Mouse (Mus musculus) liver (tissue): ENCODE measurements around the gene Erp29.

Source experiments
- DNase-seq: peaks from one replicate; pipeline ENCODE4 v3.0.0-alpha.2; 2020; ENCODE audit warnings: mixed read lengths

Gene Erp29

DNA sequence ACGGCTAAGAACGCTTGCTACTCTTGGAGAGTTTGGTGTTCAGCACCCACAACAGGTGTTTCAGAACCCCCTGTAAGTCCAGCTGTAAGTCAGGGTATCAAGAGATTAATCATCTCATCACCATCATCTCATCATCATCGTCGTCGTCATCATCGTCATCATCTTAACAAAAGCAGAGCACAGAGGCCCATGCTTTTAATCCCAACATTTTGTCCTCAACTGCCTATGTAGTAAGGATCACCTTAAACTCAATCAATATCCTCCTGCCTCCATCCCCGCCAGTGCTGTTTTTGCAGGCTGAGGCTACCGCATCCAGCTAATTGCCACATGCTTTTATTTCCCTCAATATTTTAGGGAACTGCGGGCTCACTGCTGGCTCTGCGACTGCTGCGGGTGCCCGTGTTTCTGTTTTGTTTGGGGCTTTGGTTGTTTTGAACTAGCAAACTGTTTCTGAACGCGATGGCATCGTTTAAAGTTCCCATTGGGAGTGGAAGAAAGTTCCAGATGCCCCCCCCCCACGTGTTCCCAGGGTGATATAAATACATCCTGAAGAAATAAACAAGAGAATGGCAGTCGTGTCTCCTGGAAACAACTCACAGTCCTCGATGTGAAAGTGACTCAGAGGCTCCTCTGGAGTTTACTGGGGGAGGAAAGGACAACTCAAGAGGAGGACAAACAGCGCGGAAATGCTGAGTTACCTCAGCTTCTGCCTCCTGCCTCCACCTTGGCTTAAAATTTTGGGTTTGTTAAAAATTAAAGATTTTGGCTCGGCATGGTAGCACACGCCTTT, 66.0 kb downstream of the Erp29 start:
- no peak for DNase-seq

DNA sequence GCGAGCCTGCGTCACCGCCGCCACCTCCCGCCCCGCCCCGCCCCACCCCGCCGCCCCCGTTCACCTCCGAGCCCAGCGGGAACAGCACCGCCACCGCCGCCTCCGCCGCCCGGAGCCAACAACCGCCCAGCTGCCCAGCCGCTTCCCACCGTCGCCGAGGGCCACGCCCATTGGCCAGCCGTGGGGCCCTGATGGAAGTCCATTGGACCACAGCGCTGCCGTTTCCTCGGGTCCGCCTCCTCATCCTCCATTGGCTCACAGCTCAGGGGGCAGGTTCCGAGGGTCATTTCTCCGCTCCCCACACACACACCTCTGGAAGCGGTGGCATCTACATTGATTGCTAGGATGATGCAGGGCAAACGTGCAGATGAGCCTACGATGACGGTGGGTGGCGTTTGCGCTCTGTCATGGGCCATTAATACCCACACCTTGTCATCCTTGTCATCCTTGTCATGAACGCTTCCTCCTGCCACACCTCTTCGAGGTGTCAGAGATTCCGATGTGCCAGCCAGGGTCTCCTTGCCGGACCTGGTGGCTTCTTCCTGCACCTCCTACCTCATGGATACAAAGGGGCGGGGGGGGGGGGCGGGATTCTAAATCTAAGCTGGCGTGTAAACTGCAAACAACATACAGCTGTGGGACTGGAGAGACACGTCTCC, 66.7 kb downstream of the Erp29 start, which contains the start of gene Trafd1:
Gene Trafd1 (minus strand): TSS at position 172 of the 659 bp plus-strand sequence.
- DNase-seq = peak; percentile 98

DNA sequence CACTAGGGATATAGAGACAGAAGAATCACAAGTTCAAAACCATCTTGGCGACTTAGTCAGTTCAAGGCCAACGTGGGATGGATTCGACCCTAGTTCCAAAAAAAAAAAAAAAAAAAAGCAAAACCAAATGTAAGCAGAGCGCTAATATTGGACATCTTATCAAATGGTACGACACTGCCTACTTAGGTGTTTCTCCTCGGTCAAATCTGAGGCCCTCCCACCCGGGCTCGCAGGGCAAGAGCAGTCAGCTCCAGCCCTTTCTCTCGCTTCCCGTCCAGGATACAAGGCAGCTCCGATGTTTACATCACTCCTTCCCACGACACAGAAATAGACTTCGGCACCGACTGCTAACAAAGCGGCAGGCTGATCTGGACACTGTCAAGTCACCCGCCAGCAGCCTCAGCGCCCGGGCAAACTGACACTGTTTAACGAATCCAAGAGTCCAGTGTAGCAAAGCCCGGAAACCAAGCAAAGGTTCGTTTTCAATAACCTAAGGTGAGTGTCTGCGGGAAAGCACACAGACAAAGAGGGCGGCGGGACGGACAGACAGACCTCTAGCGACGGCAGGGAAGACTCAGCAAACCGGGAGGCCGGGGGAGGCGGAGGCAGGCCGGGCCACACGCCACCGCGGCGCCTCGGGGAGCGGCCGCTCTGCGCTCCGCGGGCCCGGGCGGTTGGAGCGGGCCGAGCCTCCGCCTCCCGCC, 67.4 kb downstream of the Erp29 start:
- DNase-seq = peak; percentile 59

DNA sequence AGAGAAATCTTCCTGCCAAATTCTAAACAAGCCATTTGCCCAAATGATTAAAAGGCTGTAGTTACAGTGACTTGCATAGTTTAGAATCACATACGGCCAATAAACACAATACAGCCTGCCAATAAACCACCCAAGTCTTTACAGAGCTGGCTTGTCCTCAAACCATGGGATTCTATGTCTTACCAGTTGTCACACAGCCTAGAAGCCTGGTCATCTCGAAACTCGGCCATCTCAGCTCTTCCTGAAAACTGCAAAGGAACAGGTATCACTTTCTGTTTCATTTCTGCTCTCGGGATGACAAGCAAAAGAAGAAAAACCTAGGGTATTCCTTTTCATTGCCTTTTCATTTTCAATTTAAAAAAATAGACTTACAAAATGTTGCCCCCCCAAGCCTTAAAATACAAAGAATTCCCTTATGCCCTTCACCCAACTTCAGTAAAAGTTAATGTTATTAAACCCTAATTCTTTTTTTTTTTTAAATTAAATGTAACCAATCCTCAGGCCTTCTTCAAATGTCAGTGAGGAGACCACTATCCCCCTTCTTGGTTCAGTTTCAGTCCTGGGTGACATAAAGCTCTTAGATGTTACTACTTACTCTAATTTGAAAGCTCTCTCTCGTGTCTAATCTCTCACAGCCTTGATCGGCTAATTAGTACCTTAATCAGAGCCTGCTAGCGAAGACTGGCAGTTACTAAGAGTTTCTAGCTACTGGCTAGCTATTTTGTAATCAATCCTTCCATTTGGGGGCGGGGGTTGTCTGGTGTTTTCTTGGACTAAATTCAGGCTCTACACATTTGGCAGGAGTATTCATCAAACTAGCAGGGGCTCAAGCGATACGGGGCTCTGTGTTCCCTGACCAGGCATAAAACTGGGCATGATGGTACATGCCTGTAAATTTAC, 68.2 kb downstream of the Erp29 start:
- no peak for DNase-seq

DNA sequence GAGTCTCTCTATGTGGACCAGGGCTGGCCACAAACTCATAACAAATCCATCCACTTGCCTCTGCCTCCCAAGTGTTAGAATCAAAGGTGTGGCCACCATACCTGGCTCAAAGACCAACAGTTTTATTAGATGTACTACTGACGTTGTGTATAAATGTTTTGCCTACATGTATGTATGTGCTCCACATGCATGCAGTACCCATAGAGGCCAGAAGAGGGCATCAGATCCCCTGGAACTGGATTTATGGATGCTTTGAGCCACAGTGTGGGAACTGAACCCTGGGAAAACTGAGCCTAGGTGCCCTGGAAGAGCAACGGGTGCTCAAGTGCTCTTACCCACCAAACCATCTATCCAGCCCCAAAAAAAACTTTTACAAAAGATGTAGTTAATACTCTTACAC, 71.6 kb downstream of the Erp29 start:
- DNase-seq = no peak

DNA sequence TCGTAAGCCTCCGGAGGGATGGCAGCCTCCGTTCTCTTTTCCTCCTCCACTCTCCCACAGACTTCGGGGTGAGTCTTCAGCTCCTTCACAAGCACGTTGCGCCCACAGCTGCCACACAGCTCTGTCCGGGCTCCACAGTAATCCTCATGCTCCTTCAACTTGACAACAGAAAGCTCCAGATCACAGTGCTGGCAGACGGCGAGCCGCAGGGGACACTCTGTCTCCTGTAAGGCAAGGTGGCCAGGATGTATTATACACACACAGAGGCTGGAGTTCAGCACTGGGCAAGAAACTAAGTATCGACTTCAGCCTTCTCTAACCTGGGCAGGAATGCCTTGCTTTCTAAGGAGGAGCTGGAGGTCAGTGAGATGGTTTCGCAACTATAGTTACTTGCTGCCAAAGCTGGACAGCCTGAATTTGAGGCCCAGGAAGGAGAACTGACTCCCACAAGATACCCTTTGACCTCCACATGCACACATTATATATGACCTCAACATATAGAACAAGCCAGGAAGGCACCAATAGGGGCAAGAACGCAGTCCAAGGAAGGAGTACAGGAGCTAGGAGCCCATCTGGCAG, 73.5 kb downstream of the Erp29 start:
- DNase-seq = no peak
